Comparison of ENCODE assay signal across 9 mouse cellular contexts in the genomic region with DNA sequence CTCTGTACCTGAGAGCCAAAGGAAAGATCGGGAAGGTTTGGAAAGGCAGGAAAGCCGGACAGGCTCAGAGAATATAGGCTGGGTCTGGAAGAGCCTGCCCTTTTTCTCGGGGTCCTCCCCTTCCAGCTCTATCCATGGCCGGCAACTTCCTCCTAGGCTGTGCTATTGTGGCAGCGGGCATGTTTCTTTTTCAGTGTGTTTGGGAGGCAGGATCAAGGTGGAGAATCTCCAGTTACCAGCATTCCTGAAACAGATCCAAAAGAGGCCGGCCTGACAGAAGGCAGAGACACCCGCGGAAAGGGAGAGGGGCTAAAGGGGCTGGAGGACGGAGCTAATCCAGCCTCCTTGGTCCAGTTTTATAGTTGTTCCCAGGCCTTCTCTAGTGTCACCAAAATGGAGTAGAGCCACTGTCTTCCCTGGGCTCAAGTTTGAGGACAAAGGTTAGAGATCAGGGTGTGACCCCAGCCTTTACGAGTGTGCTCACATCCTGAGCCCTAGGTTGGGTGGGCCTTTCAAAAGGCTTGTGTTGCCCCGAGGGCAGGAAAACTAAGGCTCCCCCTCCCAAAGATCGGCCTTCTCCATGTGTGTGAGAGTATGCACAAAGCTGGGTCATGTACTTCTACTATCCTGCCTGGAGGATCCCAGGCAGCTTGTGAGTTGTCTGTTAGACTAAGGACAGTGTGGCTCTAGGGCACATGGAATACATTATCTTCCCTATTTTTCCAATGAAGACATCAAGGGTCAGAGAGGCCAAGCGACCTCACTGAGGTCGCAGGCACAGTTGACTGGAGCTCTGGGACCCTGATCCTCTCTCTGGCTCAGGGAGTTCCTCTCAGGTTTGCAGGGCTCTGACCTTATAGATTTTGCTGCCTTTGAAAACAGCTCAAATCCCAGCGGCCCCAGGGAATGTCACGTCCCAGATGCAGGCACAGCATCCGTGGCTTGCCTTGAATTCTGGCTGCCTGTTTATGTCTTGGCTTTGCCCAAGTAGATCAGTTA. TPM values are rescaled to one million over a fixed set of nuclear protein-coding genes. Genes with fewer than 3 reads are reported as not detected.
DNase-seq lines count a peak whose midpoint lies in the region; ATAC-seq lines count a peak whose summit lies in the region.
"Had no signal": no experiment of that assay in that cellular context is flagged by ENCODE, and none has a peak within 500 bp of the region (broad histone marks: within the 10 kb centered on the region; RNA-seq: fewer than 3 reads in every experiment).

No protein-coding gene starts in this region.

- peak overlapping the region; percentile 91 to 93 for H3K27ac ChIP-seq in heart, embryonic 14.5 days (replicated peaks in 1 of 2; ENCODE audit: control insufficient read depth in 1 of 2, insufficient read depth in 1 of 2, low read depth in 2 of 2, low read length in 2 of 2)
- H3K27ac ChIP-seq in limb, embryonic 15.5 days: peak overlapping the region; percentile 85

- H3K4me1 ChIP-seq in heart, embryonic 14.5 days (ENCODE audit: control insufficient read depth in 2 of 2, insufficient read depth in 2 of 2, low read length in 2 of 2): peaks cover 24 to 28% of the 10 kb centered on the region in 2 experiments
- peaks cover 25% of the 10 kb centered on the region for H3K4me1 ChIP-seq in limb, embryonic 15.5 days

- ATAC-seq in heart, embryonic 14.5 days (ENCODE audit: insufficient number of reproducible peaks, insufficient read depth, low FRiP score, low read depth): peak; percentile 56; the same call in 1 of the 2 replicates
- peak; percentile 50; the same call in 1 of the 2 replicates for ATAC-seq in limb, embryonic 15.5 days (ENCODE audit: insufficient number of reproducible peaks, low FRiP score, low TSS enrichment, low read depth)
- ATAC-seq in erythroblast, adult 5-6 weeks (replicated peaks; ENCODE audit: low FRiP score, poor library complexity, severe bottlenecking): no peak

- WGBS in heart, embryonic 14.5 days: 31% methylated on average over 17 of the region's 17 CpGs
- 16% methylated on average over 17 of the region's 17 CpGs for WGBS in limb, embryonic 15.5 days

- H3K4me2 ChIP-seq in heart, embryonic 14.5 days (ENCODE audit: low read length): peak overlapping the region; percentile 75
- peak overlapping the region; percentile 47 for H3K4me2 ChIP-seq in limb, embryonic 15.5 days

- H3K4me3 ChIP-seq in heart, embryonic 14.5 days (ENCODE audit: control insufficient read depth in 1 of 2, insufficient read depth in 1 of 2, low read depth in 1 of 2, low read length in 2 of 2): peak overlapping the region; percentile 31 to 46; a peak in 1 of 4 replicates
- H3K4me3 ChIP-seq in limb, embryonic 15.5 days: peak overlapping the region; percentile 22

- H3K36me3 ChIP-seq in heart, embryonic 14.5 days (ENCODE audit: control insufficient read depth, insufficient read depth, low read length): no peaks in the 10 kb centered on the region
- no peaks in the 10 kb centered on the region for H3K36me3 ChIP-seq in limb, embryonic 15.5 days

- H3K9ac ChIP-seq in heart, embryonic 14.5 days (ENCODE audit: low read length): peak overlapping the region; percentile 67
- 0 out of 2 replicates have a peak overlapping the region, but pooled peaks have one; percentile 33 for H3K9ac ChIP-seq in limb, embryonic 15.5 days

- no peaks in the 10 kb centered on the region for H3K27me3 ChIP-seq in heart, embryonic 14.5 days (ENCODE audit: control insufficient read depth, insufficient read depth, low read length)
- H3K27me3 ChIP-seq in limb, embryonic 15.5 days: no peaks in the 10 kb centered on the region

- H3K9me3 ChIP-seq in heart, embryonic 14.5 days (ENCODE audit: control insufficient read depth, low read length): no peaks in the 10 kb centered on the region
- no peaks in the 10 kb centered on the region for H3K9me3 ChIP-seq in limb, embryonic 15.5 days

- DNase-seq in lung, postnatal 10 days: peak; percentile 54
- DNase-seq in lung, postnatal 4 days: no peak
- DNase-seq in yolk sac, embryonic 10.5 days (ENCODE audit: low spot score): peak; percentile 50
- no peak for DNase-seq in urinary bladder, adult 2 months (ENCODE audit: low spot score)
- no peak for DNase-seq in testis, postnatal 10 days (ENCODE audit: low spot score)

RNA-seq across cellular contexts. Expression of a gene that starts 37.6 kb away (rescaled TPM):
- 84.3 and 89.1 TPM in 2 replicates for polyA plus RNA-seq in heart, embryonic 14.5 days (2014; fragmentation: Nextera tagmentation; extraction: Ambion mirVana)
- 73.2 and 76.6 TPM in 2 replicates for polyA plus RNA-seq in limb, embryonic 15.5 days (2015; fragmentation: Nextera tagmentation; extraction: Ambion mirVana)
- not detected in 2 replicates for total RNA-seq in erythroblast, adult 5-6 weeks (2015; ENCODE audit: low replicate concordance)
- total RNA-seq in erythroblast, adult 5-6 weeks (2017; ENCODE audit: low replicate concordance): not detected in 2 replicates
- polyA plus RNA-seq in urinary bladder, adult 2 months (2012; rRNA removed): 93.7 and 115 TPM in 2 replicates

RNA-seq across cellular contexts. Expression of a gene that starts 54.5 kb away (rescaled TPM):
- polyA plus RNA-seq in heart, embryonic 14.5 days (2014; fragmentation: Nextera tagmentation; extraction: Ambion mirVana): 0.11 and 0.31 TPM in 2 replicates
- 0.51 and 0.65 TPM in 2 replicates for polyA plus RNA-seq in limb, embryonic 15.5 days (2015; fragmentation: Nextera tagmentation; extraction: Ambion mirVana)
- total RNA-seq in erythroblast, adult 5-6 weeks (2015; ENCODE audit: low replicate concordance): not detected in 2 replicates
- not detected in 2 replicates for total RNA-seq in erythroblast, adult 5-6 weeks (2017; ENCODE audit: low replicate concordance)
- polyA plus RNA-seq in urinary bladder, adult 2 months (2012; rRNA removed): 1.8 and 2.8 TPM in 2 replicates
- total RNA-seq: hematopoietic stem cell, adult 5-6 weeks had no signal

Comparison
In these comparisons a context has a peak if more than half of its experiments do, and no peak if none do; other contexts are left out.
1. DNase-seq: peak in lung, postnatal 10 days (single experiment) and yolk sac, embryonic 10.5 days (single experiment); none in lung, postnatal 4 days (0 of 2), urinary bladder, adult 2 months (single experiment) and testis, postnatal 10 days (single experiment).